Mouse (Mus musculus): ENCODE results near the gene Csf2.

DNA sequence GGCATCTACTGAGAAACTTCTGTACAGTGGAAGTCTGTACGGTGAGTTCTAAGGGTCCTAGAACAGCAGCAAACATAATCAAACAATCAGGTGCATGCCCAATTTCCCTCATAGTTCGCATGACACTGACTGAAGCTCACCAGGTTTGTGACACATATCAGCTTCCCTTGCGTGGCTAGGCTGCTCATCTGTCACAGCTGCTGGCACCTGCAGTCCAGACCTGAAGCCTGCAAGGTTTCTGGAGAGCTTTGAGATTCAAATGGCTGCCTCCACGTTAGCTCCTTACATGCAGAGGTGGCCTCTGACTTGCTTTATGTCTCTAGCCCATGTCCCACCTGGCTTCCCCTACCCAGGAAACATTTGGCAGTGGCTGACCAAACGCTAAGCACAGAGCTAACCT, 35.8 kb downstream of the Csf2 start:
- TF ChIP-seq CTCF (IDR thresholded peaks at IDR 0.05; ENCODE audit: insufficient read depth, low read depth, low read length) (no peak), POLR2A (IDR thresholded peaks at IDR 0.05; ENCODE audit: insufficient read depth, low read depth, low read length) (no peak)
